Mouse (Mus musculus): Measurements from ENCODE around the gene Gm14862. TPM values are rescaled to one million over a fixed set of nuclear protein-coding genes. Genes with fewer than 3 reads are reported as not detected.

The Gm14862 gene
- total RNA-seq, 2 experiments from 2014 or later: 5.6 TPM; not detected in 1

DNA sequence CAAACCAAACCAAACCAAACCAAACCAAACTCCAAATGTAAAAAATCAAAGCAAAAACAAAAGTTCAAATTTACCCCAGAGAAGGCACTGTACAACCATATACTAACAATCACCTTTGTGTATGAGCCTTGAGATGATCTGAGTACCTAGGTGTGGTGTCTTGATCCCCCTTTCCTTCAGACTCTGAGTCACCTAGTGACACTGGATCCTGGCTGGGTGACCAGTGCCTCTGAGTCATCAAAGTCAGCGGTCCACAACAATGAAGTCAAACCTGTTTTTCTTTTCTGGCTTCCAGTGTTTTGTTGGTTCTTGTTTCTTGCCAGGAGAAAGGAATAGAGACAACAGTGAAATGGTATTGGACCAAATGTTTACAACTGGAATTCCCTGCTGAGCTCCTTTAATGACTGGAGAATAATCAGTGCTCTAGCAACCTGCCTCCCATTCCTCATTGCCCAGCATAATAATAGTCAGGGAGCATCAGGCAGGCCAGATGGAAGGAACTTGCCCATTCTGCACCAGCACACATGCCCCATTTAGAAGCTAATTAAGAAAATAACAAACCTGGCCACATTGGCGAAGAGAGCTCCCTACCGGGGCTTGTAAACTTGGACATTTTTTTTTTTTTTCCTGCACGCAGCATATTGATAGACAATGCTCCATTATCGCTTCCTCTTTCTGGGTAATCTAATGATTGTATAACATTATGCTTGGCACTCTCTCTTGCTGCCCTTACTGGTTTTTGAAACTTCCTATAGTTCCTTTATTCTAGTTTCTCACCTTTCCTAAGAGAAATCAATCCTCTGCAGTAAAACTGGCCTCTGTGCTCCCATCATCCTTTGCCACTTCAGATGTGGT is 15.7 kb downstream of the Gm14862 start:
- no peak for ATAC-seq (replicated peaks; ENCODE audit: low FRiP score, poor library complexity, severe bottlenecking)

DNA sequence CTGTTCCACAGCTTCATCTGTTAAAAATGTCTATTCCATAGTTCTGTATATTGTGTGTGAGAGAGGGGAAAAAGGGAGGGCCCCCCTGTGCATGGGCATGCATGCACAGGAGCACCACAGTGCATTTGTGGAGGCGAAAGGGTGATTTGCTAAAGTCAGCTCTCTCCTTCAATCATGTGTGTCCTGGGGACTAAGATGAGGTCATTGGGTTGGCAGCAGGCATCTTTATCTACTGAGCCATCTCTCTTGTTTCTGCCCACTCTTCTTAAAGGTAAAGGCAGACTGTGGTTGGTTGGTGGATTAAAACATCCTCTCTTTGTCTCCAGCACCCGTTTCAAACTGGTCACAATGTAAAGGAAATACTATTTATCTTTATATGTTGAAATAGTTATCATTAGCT is 29.6 kb downstream of the Gm14862 start:
- ATAC-seq (replicated peaks; ENCODE audit: low FRiP score, poor library complexity, severe bottlenecking): no peak

DNA sequence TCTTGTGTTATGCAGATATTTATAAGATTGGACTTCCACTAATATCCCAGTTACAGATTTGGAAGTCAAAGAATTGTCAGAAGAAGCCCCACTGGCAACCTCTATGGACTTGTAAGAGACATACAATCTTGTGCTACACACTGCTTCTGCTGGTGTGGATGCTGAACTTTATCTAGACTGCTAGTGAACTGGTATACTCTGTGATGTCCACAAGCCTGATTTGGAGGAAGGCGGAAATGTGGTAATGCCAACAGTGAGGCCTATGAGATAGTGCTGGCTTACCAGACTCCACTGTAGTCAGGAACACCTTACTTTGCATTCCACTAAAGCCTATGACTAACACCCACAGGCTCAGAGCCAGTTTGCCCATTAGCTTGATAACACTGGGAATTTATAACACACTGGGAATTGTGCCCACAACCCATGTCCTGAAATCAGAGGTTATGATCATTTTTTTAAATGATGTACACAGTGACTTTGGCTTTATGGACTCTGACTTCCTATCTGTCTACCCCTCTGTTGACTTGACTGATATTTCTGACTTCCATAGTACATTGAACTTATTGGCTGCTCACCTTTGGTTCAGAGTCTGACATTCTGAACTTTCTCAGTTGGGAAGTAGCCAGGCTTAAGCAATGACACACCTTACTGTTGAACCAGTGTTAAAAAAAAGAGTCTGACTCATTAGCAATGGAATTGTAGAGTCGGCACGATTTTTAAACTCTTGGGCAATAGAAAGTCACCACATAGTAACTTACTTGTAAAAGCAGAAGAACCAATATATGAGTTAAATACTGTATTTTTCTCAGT is 34.1 kb downstream of the Gm14862 start:
- ATAC-seq (replicated peaks; ENCODE audit: low FRiP score, poor library complexity, severe bottlenecking): 0 out of 2 replicates have a peak, but pooled peaks have one; percentile 43

DNA sequence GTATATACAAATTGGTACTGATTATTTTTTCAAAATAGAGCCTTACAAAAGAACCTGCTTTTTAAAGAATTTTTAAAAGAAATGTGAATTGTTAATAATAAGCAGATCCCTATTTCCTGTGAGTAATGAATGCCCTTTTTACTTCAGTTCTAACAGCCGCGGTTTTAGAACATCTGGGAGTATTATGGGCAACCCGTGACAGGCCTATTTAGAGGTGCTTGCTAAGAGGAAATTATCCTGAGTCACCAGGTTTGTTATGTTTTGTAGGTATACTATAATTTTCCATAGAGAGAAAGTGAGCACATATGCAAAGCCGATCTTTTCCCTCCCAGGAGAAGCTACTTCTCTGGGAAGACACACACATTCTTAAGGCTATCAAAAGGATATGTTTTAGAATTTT is 35.0 kb downstream of the Gm14862 start:
- no peak for ATAC-seq (replicated peaks; ENCODE audit: low FRiP score, poor library complexity, severe bottlenecking)

DNA sequence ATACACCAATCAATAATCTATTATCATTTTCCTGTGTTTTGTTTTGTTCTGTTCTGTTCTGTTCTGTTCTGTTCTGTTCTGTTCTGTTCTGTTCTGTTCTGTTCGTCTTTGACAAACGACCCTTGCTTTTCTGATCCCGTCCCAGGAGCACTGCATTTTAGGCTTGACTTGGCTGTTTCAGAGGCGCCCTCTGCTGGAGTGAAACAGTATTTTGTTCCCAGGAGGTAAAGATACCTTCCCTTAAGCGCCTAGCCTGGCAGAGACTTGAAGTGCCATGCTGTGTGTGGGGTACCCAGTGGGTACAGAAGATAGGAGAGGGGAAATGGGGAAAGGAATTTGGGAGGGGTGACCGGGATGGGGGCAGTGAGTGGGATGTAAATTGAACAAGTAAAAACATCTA is 35.5 kb downstream of the Gm14862 start:
- peak; percentile 91 for ATAC-seq (replicated peaks; ENCODE audit: low FRiP score, poor library complexity, severe bottlenecking)

DNA sequence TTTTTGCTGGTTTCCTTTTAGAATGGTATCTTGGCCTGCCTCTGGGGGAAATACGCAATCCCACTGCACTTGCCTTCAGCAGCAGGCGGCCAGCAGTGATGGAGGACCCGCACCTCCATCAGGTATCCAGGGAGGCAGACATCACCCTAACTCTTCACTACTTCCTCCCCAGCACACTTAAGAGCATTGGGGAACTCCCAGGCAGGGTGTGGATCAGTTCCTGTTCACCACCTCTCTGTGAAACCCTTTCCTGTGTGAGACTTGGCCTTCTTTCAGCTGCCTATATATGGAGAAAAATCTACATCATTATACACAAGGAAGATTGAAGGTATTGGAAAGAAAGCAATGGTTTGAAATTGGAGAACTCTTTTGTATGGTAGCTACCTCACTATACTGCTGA is 37.1 kb downstream of the Gm14862 start:
- ATAC-seq (replicated peaks; ENCODE audit: low FRiP score, poor library complexity, severe bottlenecking): no peak

DNA sequence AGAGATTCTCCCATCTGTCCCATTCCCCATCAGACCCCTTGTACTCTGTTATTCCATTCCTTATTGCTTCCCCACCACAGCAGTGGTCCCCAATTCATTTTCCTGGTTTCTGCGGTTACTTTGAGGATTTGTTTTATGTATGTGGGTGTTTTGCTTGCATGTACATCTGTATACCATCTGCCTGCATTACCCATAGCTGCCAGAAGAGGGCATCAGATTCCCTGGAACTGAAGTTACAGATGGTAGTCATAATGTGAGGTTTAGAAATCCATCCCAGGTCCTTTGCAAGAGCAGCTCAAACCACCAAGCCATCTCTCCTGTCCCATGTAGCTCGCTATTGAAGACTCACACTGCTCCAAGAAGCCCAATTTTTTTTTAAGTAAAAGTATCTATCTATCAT is 40.5 kb downstream of the Gm14862 start:
- no peak for ATAC-seq (replicated peaks; ENCODE audit: low FRiP score, poor library complexity, severe bottlenecking)

DNA sequence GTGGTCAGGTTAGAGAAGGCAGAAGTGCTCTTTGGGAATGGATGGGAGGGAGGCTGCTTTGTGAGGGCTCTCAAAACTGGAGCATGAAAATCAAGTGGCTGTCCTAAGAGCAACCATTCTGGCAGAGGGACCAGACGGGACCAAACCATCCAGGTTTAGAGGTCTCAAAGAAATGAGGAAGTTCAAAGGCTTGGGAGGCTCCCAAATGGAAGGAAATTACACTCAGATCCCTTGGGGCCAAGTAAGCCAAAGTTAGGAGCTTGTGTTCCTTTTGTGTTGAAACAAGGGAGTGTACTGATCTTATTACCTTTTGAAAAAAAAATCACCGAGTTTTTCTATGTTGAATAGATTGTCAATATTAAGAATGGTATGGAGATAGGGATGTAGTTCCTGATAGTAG is 51.6 kb downstream of the Gm14862 start:
- ATAC-seq (replicated peaks; ENCODE audit: low FRiP score, poor library complexity, severe bottlenecking): no peak

DNA sequence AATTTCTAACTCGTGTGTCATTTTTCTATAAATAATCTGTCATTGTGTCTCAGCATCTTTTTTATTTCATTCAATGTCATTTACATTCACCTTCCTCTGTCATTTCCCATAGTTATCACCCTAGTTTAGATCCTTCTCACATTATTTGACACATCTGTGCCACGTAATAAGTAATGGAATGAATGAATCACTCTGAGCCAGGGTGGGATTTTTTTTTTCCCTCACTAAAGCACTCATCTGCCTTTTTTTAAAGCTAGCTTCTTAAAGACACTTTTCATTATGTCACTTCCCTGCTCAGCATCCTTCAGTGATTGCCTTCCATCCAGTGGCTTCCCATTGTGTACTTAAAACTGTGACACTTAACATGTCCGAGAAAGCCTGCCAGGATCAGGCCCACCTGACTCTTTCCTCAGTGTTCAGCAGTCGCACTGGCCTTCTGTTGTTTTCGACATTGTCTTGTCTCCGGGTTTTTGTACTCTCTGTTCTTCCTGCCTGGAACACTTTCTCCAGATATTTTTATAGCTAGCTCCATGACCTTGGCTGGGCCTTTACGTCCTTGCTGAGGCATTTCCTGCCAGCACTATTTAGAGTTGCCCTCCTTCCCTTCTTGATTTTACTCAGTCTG is 53.8 kb downstream of the Gm14862 start:
- no peak for ATAC-seq (replicated peaks; ENCODE audit: low FRiP score, poor library complexity, severe bottlenecking)

DNA sequence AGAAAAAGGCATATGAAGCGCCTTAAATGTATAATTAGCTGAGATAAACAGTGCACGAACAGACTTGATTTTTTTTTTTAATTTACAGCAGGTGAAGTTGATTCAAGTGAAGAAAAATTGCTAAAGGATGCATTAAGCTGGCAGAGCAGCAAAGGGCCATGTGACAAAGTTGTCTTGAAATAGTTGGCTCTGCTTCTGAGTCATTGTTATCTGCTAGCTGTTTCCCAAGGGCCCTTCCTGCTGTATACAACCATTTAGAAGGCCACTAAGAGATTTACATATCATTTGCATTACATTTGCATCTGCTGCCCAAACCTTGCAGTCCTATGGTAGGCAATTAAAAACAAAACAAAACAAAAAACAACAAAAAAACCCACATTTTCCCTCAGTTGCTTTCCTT is 54.7 kb downstream of the Gm14862 start:
- no peak for ATAC-seq (replicated peaks; ENCODE audit: low FRiP score, poor library complexity, severe bottlenecking)

Other genes with a start within 250 kb of the Gm14862 start
- gene Fthl17e, start 223.4 kb downstream of the Gm14862 start, total RNA-seq (2015; ENCODE audit: low replicate concordance): not detected in 2 replicates
- gene Fthl17e, start 223.4 kb downstream of the Gm14862 start, total RNA-seq (2017; ENCODE audit: low replicate concordance): not detected in 2 replicates
- gene Fthl17f, start 193.9 kb downstream of the Gm14862 start, total RNA-seq (2015; ENCODE audit: low replicate concordance): not detected in 2 replicates
- gene Fthl17f, start 193.9 kb downstream of the Gm14862 start, total RNA-seq (2017; ENCODE audit: low replicate concordance): not detected in 2 replicates
- not detected in 2 replicates for gene 4930402K13Rik, start 152.3 kb downstream of the Gm14862 start, total RNA-seq (2015; ENCODE audit: low replicate concordance)
- not detected in 2 replicates for gene 4930402K13Rik, start 152.3 kb downstream of the Gm14862 start, total RNA-seq (2017; ENCODE audit: low replicate concordance)
- gene Lancl3, start 57.0 kb downstream of the Gm14862 start, total RNA-seq (2015; ENCODE audit: low replicate concordance): not detected in 2 replicates
- 0.60 and 0.70 TPM in 2 replicates for gene Lancl3, start 57.0 kb downstream of the Gm14862 start, total RNA-seq (2017; ENCODE audit: low replicate concordance)
- 42.5 and 48.9 TPM in 2 replicates for gene Xk, start 15.9 kb upstream of the Gm14862 start, total RNA-seq (2015; ENCODE audit: low replicate concordance)
- gene Xk, start 15.9 kb upstream of the Gm14862 start, total RNA-seq (2017; ENCODE audit: low replicate concordance): 35.4 and 46.2 TPM in 2 replicates
- 6.5 TPM in 1 of 2 replicates, not detected in the other for gene H2al1m, start 26.9 kb upstream of the Gm14862 start, total RNA-seq (2015; ENCODE audit: low replicate concordance)
- gene H2al1m, start 26.9 kb upstream of the Gm14862 start, total RNA-seq (2017; ENCODE audit: low replicate concordance): 0.68 and 3.9 TPM in 2 replicates
- not detected in 2 replicates for gene H2al1k, start 93.7 kb upstream of the Gm14862 start, total RNA-seq (2015; ENCODE audit: low replicate concordance)
- gene H2al1k, start 93.7 kb upstream of the Gm14862 start, total RNA-seq (2017; ENCODE audit: low replicate concordance): not detected in 2 replicates
- gene Cybb, start 230.9 kb upstream of the Gm14862 start, total RNA-seq (2015; ENCODE audit: low replicate concordance): 127 and 159 TPM in 2 replicates
- 128 and 151 TPM in 2 replicates for gene Cybb, start 230.9 kb upstream of the Gm14862 start, total RNA-seq (2017; ENCODE audit: low replicate concordance)